In genomic region chrX:42540756-42541053, GRCm38 (mm10) we compare ENCODE assay signal across 9 mouse cellular contexts. TPM values are rescaled to one million over a fixed set of nuclear protein-coding genes. Genes with fewer than 3 reads are reported as not detected.
DNase-seq lines count a peak whose midpoint lies in the region; ATAC-seq lines count a peak whose summit lies in the region.
"Had no signal": no experiment of that assay in that cellular context is flagged by ENCODE, and none has a peak within 500 bp of the region (broad histone marks: within the 10 kb centered on the region; RNA-seq: fewer than 3 reads in every experiment).

No protein-coding gene starts in this region.

- H3K4me1 ChIP-seq in forebrain, embryonic 13.5 days: 0 out of 2 replicates have a peak, but pooled peaks cover 4% of the 10 kb centered on the region
- H3K4me1 ChIP-seq in lung, embryonic 15.5 days: no peaks in the 10 kb centered on the region

- intact Hi-C loops in heart, postnatal 36 days (cut with DNase I): loop anchor here (1.0 kb wide), 1 partner anchor 106 kb away; no protein-coding TSS in a partner anchor

- 23% methylated on average over 5 of the region's 5 CpGs for WGBS in forebrain, embryonic 13.5 days
- WGBS in lung, embryonic 15.5 days: 21% methylated on average over 5 of the region's 5 CpGs

- peak; percentile 72 for ATAC-seq in forebrain, embryonic 13.5 days
- no peak for ATAC-seq in lung, embryonic 15.5 days (ENCODE audit: borderline replicate concordance, extremely low read depth, low FRiP score, low TSS enrichment)

- peak overlapping the region; percentile 46; the same call in 1 of the 2 replicates for H3K4me2 ChIP-seq in forebrain, embryonic 13.5 days
- peak overlapping the region; percentile 43 for H3K4me2 ChIP-seq in lung, embryonic 15.5 days

- no peaks in the 10 kb centered on the region for H3K9me3 ChIP-seq in forebrain, embryonic 13.5 days (replicated peaks)
- no peaks in the 10 kb centered on the region for H3K9me3 ChIP-seq in lung, embryonic 15.5 days

- H3K4me3 ChIP-seq in forebrain, embryonic 13.5 days: peak overlapping the region; percentile 15; the same call in 1 of the 2 replicates
- peak overlapping the region; percentile 21; the same call in 1 of the 2 replicates for H3K4me3 ChIP-seq in lung, embryonic 15.5 days

- H3K36me3 ChIP-seq in forebrain, embryonic 13.5 days (ENCODE audit: poor library complexity, severe bottlenecking): no peaks in the 10 kb centered on the region
- no peaks in the 10 kb centered on the region for H3K36me3 ChIP-seq in lung, embryonic 15.5 days

- DNase-seq in ES-CJ7 (ENCODE audit: low read depth, low spot score): peak; percentile 49
- DNase-seq in c-Kit-positive CD71-positive TER-119-negative erythroid progenitor cells, embryonic 14.5 days (ENCODE audit: low read depth): peak; percentile 54
- DNase-seq in heart, postnatal 36 days: peak; percentile 60 to 65
- peak; percentile 35 to 77 for DNase-seq in layer of hippocampus, adult 18-20 months (ENCODE audit: low spot score in 2 of 2)
- peak; percentile 52 for DNase-seq in ovary, postnatal 14 days (ENCODE audit: low spot score)
- DNase-seq in thymus, postnatal 25 days: peak; percentile 83

- no peak overlapping the region for H3K9ac ChIP-seq in forebrain, embryonic 13.5 days
- no peak overlapping the region for H3K9ac ChIP-seq in lung, embryonic 15.5 days

- H3K27me3 ChIP-seq in forebrain, embryonic 13.5 days: no peaks in the 10 kb centered on the region
- H3K27me3 ChIP-seq in lung, embryonic 15.5 days: no peaks in the 10 kb centered on the region

- H3K27ac ChIP-seq in forebrain, embryonic 13.5 days: peak overlapping the region; percentile 74; the same call in 1 of the 2 replicates
- 0 out of 2 replicates have a peak overlapping the region, but pooled peaks have one; percentile 24 for H3K27ac ChIP-seq in lung, embryonic 15.5 days
- H3K27ac ChIP-seq: macrophage had no signal

RNA-seq across cellular contexts. Expression of gene Sh2d1a, which starts 38.5 kb away (rescaled TPM):
- polyA plus RNA-seq in forebrain, embryonic 13.5 days (2015; fragmentation: Nextera tagmentation; extraction: Ambion mirVana): 1.9 and 2.1 TPM in 2 replicates
- total RNA-seq in heart, postnatal 36 days (2021): not detected
- not detected for total RNA-seq in layer of hippocampus, adult 18-20 months (2021)
- 0.35 and 3.0 TPM in 2 replicates for polyA plus RNA-seq in lung, embryonic 15.5 days (2015; fragmentation: Nextera tagmentation; extraction: Ambion mirVana)
- polyA plus RNA-seq: macrophage had no signal

RNA-seq across cellular contexts. Expression of gene Tex13c2, which starts 51.2 kb away (rescaled TPM):
- not detected in 2 replicates for polyA plus RNA-seq in forebrain, embryonic 13.5 days (2015; fragmentation: Nextera tagmentation; extraction: Ambion mirVana)
- not detected for total RNA-seq in heart, postnatal 36 days (2021)
- total RNA-seq in layer of hippocampus, adult 18-20 months (2021): under 1 TPM; 0.62 to 0.63 TPM
- polyA plus RNA-seq in lung, embryonic 15.5 days (2015; fragmentation: Nextera tagmentation; extraction: Ambion mirVana): not detected in 2 replicates
- polyA plus RNA-seq: macrophage had no signal
